Mouse (Mus musculus) erythroblast, embryonic 14.5 days (primary cell): ENCODE results near the gene Trp73. TPM values are rescaled to one million over a fixed set of nuclear protein-coding genes. Genes with fewer than 3 reads are reported as not detected.

ENCODE experiments used
- H3K27me3 ChIP-seq: 2 replicates; pipeline ENCODE4 v1.6.1; 2012; ENCODE audit warnings: inconsistent platforms; ENCODE audit not compliant: control insufficient read depth
- H3K36me3 ChIP-seq: 2 replicates; pipeline ENCODE4 v1.6.1; 2012; ENCODE audit warnings: mild to moderate bottlenecking, inconsistent platforms; ENCODE audit not compliant: control insufficient read depth
- H3K4me1 ChIP-seq: 2 replicates; pipeline ENCODE4 v1.6.1; 2012; ENCODE audit warnings: inconsistent platforms; ENCODE audit not compliant: control insufficient read depth
- H3K4me3 ChIP-seq: replicated peaks from 2 replicates; pipeline ENCODE3; 2012; ENCODE audit warnings: moderate library complexity, mild to moderate bottlenecking, inconsistent platforms
- H3K9me3 ChIP-seq: 2 replicates; pipeline ENCODE4 v1.6.1; 2012; ENCODE audit warnings: low read length, inconsistent platforms, mixed read lengths; ENCODE audit not compliant: control insufficient read depth
- GATA1 ChIP-seq: IDR thresholded peaks from 2 replicates; pipeline ENCODE4 v1.6.1; 2012; ENCODE audit warnings: low read length, inconsistent platforms, mixed read lengths
- TAL1 ChIP-seq: IDR thresholded peaks from 3 replicates; pipeline ENCODE4 v1.6.1; 2012; ENCODE audit warnings: low read length, inconsistent platforms, mixed read lengths
- polyA plus RNA-seq: library from polyadenylated mRNA; stranded (reverse); fragments of >175 nt; gene quantifications from 2 replicates; pipeline ENCODE4 v1.2.3, GENCODE M21; 2012

Trp73 gene
- 0.11 TPM in 1 of 2 replicates, not detected in the other for polyA plus RNA-seq

GRCm38 (mm10) chr4:154140182-154140212, at the start of gene Trp73:
Trp73 (minus strand) TSS chr4:154140208.
- Histone ChIP-seq H3K4me3 (peak within 1 kb of the TSS; percentile 20), H3K36me3 (peaks cover under 1% of the 10 kb centered on the region), H3K9me3 (peaks cover 24% of the 10 kb centered on the region), H3K4me1 (peaks cover 44% of the 10 kb centered on the region), H3K27me3 (peaks cover 73% of the 10 kb centered on the region)
- no peak for TF ChIP-seq TAL1
- no peak for TF ChIP-seq GATA1

GRCm38 (mm10) chr4:154188948-154189347, 48.9 kb upstream of the Trp73 start:
- H3K9me3 ChIP-seq = no peaks in the 10 kb centered on the region
- no peak for TF ChIP-seq GATA1
- TF ChIP-seq TAL1 = no peak
- H3K27me3 ChIP-seq = no peaks in the 10 kb centered on the region
- H3K4me1 ChIP-seq = no peaks in the 10 kb centered on the region
- H3K36me3 ChIP-seq = no peaks in the 10 kb centered on the region
- H3K4me3 ChIP-seq = no peak overlapping the region

GRCm38 (mm10) chr4:154186002-154186537, 46.1 kb upstream of the Trp73 start:
- no peaks in the 10 kb centered on the region for H3K9me3 ChIP-seq
- H3K36me3 ChIP-seq = no peaks in the 10 kb centered on the region
- H3K4me1 ChIP-seq = no peaks in the 10 kb centered on the region
- no peaks in the 10 kb centered on the region for H3K27me3 ChIP-seq
- H3K4me3 ChIP-seq = no peak overlapping the region
- TF ChIP-seq GATA1 = no peak

- no peaks in the 10 kb centered on the region for H3K36me3 ChIP-seq
- H3K9me3 ChIP-seq = no peaks in the 10 kb centered on the region
- H3K27me3 ChIP-seq = no peaks in the 10 kb centered on the region
- H3K4me1 ChIP-seq = no peaks in the 10 kb centered on the region
- H3K4me3 ChIP-seq = no peak overlapping the region
- TF ChIP-seq GATA1 (no peak), TAL1 (no peak)
Observed at GRCm38 (mm10) chr4:154185001-154185400, 45.0 kb upstream of the Trp73 start.

GRCm38 (mm10) chr4:154183566-154183965, 43.6 kb upstream of the Trp73 start:
- Histone ChIP-seq H3K36me3 (no peaks in the 10 kb centered on the region), H3K9me3 (no peaks in the 10 kb centered on the region), H3K27me3 (no peaks in the 10 kb centered on the region), H3K4me1 (no peaks in the 10 kb centered on the region), H3K4me3 (no peak overlapping the region)
- TF ChIP-seq TAL1 (no peak), GATA1 (no peak)

GRCm38 (mm10) chr4:154181001-154181400, 41.0 kb upstream of the Trp73 start:
- no peaks in the 10 kb centered on the region; the same call in 1 of the 2 replicates for H3K4me1 ChIP-seq
- H3K9me3 ChIP-seq = no peaks in the 10 kb centered on the region
- H3K27me3 ChIP-seq = no peaks in the 10 kb centered on the region
- H3K4me3 ChIP-seq = no peak overlapping the region
- TF ChIP-seq TAL1 = no peak
- H3K36me3 ChIP-seq = no peaks in the 10 kb centered on the region

GRCm38 (mm10) chr4:154177257-154177656, 37.2 kb upstream of the Trp73 start:
- Histone ChIP-seq H3K4me3 (no peak overlapping the region), H3K27me3 (peaks cover 20% of the 10 kb centered on the region), H3K36me3 (no peaks in the 10 kb centered on the region), H3K9me3 (no peaks in the 10 kb centered on the region), H3K4me1 (no peaks in the 10 kb centered on the region; the same call in 1 of the 2 replicates)
- no peak for TF ChIP-seq GATA1
- TF ChIP-seq TAL1 = no peak

GRCm38 (mm10) chr4:154171931-154172604, 32.1 kb upstream of the Trp73 start:
- peaks cover 2% of the 10 kb centered on the region; the same call in 1 of the 2 replicates for H3K9me3 ChIP-seq
- no peak overlapping the region for H3K4me3 ChIP-seq
- no peaks in the 10 kb centered on the region for H3K36me3 ChIP-seq
- H3K27me3 ChIP-seq = peaks cover 63% of the 10 kb centered on the region
- no peak for TF ChIP-seq TAL1
- TF ChIP-seq GATA1 = no peak
- H3K4me1 ChIP-seq = peaks cover 2% of the 10 kb centered on the region

- no peak overlapping the region for H3K4me3 ChIP-seq
- H3K4me1 ChIP-seq = peaks cover 2% of the 10 kb centered on the region; the same call in 1 of the 2 replicates
- H3K36me3 ChIP-seq = no peaks in the 10 kb centered on the region
- TF ChIP-seq TAL1 (no peak), GATA1 (no peak)
- peaks cover 63% of the 10 kb centered on the region for H3K27me3 ChIP-seq
- peaks cover 2% of the 10 kb centered on the region; the same call in 1 of the 2 replicates for H3K9me3 ChIP-seq
Observed at GRCm38 (mm10) chr4:154171151-154171930, 31.3 kb upstream of the Trp73 start.
